Mouse (Mus musculus) heart, postnatal 0 days (tissue): ENCODE data around the gene Nobox.

Experiments
- CTCF ChIP-seq: IDR thresholded peaks from 2 replicates; pipeline ENCODE4 v1.5.1; 2016; ENCODE audit warnings: antibody characterized with exemption, control low read depth, low read depth
- EP300 ChIP-seq: IDR thresholded peaks from 2 replicates; pipeline ENCODE4 v1.6.1; 2016; ENCODE audit warnings: antibody characterized with exemption, low read depth

- TF ChIP-seq EP300, result no peak
- TF ChIP-seq CTCF, result no peak
Measured at GRCm38 (mm10) chr6:43292471-43293076, 16.8 kb downstream of the Nobox start.
